Mouse (Mus musculus) hindbrain, embryonic 12.5 days (tissue): Measurements from ENCODE around the gene Tectb. TPM values are rescaled to one million over a fixed set of nuclear protein-coding genes. Genes with fewer than 3 reads are reported as not detected.

ENCODE experiments used
- ATAC-seq: fragments of 200-750 bp; cut with Nextera tagmentation; 2 replicates; pipeline ENCODE4 v1.8.0; 2017; ENCODE audit warnings: moderate TSS enrichment; ENCODE audit not compliant: low FRiP score
- H3K27ac ChIP-seq: fragments of 300-500 bp; sonication (generic); 2 replicates; pipeline ENCODE4 v1.5.1; 2016; ENCODE audit warnings: mild to moderate bottlenecking
- H3K27me3 ChIP-seq: fragments of 300-500 bp; sonication (generic); 2 replicates; pipeline ENCODE4 v1.6.1; 2016; ENCODE audit warnings: mild to moderate bottlenecking
- H3K36me3 ChIP-seq: fragments of 300-500 bp; sonication (generic); 2 replicates; pipeline ENCODE4 v1.6.1; 2016; ENCODE audit warnings: mild to moderate bottlenecking
- H3K4me1 ChIP-seq: fragments of 300-500 bp; sonication (generic); 2 replicates; pipeline ENCODE4 v1.6.1; 2016
- H3K4me2 ChIP-seq: fragments of 300-500 bp; sonication (generic); replicated peaks from 2 replicates; pipeline ENCODE4 v1.6.1; 2016; ENCODE audit warnings: mild to moderate bottlenecking
- H3K4me3 ChIP-seq: fragments of 300-500 bp; sonication (generic); 2 replicates; pipeline ENCODE4 v1.5.1; 2016; ENCODE audit warnings: mild to moderate bottlenecking
- H3K9ac ChIP-seq: fragments of 300-500 bp; sonication (generic); 2 replicates; pipeline ENCODE4 v1.6.1; 2016; ENCODE audit warnings: mild to moderate bottlenecking, moderate library complexity
- H3K9me3 ChIP-seq: fragments of 300-500 bp; sonication (generic); replicated peaks from 2 replicates; pipeline ENCODE4 v1.6.1; 2016; ENCODE audit warnings: mild to moderate bottlenecking
- WGBS: fragments of 180-500 bp; shearing (Covaris S2); methylation state at CpG from one replicate; pipeline ENCODE4 v1.1.7; 2016; 5-methylcytosine and 5-hydroxymethylcytosine counted together
- polyA plus RNA-seq: library from polyadenylated mRNA; unstranded; fragments of >200 nt; fragmentation: Nextera tagmentation; extraction: Ambion mirVana; gene quantifications from 2 replicates; pipeline ENCODE4 v1.2.1, GENCODE M21; 2016

The Tectb gene
- polyA plus RNA-seq, 1 experiment from 2014 or later = 0.57 TPM

DNA sequence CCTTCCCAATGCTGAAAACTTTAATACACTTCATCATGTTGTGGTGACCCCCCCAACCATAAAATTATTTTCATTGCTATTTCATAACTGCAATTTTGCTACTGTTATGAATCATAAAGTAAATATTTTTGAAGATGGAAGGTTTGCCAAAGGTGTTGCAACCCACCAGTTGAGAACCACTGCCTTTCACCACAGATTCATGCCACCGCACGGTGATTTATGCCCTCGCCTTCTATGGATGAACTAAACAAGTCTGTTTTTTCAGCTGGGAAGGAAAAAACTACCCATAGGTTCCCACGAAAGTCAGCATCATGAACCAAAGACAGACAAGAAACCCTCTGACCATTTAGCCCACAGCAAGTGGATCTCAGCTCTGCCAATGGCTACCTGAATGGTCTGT lies 36.3 kb downstream of the Tectb start:
- no peaks in the 10 kb centered on the region for H3K9me3 ChIP-seq
- ATAC-seq = no peak

DNA sequence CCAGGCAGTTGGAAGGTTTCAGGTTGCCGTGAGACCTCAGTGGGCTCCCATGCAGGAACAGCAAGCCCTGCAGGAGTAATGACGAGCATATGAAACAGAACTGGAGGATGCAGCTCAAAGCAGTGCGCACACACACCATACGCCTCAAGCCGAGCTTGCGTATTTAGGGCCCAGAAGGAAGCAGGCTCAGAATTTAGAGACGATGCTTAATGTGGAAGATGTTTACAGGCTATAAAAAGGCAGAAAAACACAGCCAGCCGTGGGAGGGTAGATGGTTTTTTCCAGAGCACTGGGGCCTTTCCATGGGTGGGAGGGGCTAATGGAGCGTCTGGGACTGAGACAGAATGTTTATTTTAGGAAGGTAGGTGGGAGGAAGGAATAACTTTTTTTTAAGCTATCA lies 36.8 kb downstream of the Tectb start:
- ATAC-seq = no peak
- Histone ChIP-seq H3K9ac (no peak overlapping the region), H3K36me3 (no peaks in the 10 kb centered on the region), H3K4me2 (no peak overlapping the region), H3K4me3 (no peak overlapping the region), H3K9me3 (no peaks in the 10 kb centered on the region), H3K27ac (no peak overlapping the region), H3K4me1 (peaks cover 7% of the 10 kb centered on the region), H3K27me3 (peaks cover 4% of the 10 kb centered on the region; the same call in 1 of the 2 replicates)
- WGBS = 83% methylated on average over 9 of the region's 9 CpGs

More for the DNA sequence above, 36.3 kb downstream of the Tectb start:
- Histone ChIP-seq H3K4me3 (no peak overlapping the region), H3K4me1 (peaks cover 7% of the 10 kb centered on the region), H3K9ac (no peak overlapping the region), H3K27me3 (peaks cover 4% of the 10 kb centered on the region; the same call in 1 of the 2 replicates), H3K27ac (no peak overlapping the region), H3K4me2 (no peak overlapping the region), H3K36me3 (no peaks in the 10 kb centered on the region)
- WGBS = 91% methylated on average over 4 of the region's 4 CpGs

DNA sequence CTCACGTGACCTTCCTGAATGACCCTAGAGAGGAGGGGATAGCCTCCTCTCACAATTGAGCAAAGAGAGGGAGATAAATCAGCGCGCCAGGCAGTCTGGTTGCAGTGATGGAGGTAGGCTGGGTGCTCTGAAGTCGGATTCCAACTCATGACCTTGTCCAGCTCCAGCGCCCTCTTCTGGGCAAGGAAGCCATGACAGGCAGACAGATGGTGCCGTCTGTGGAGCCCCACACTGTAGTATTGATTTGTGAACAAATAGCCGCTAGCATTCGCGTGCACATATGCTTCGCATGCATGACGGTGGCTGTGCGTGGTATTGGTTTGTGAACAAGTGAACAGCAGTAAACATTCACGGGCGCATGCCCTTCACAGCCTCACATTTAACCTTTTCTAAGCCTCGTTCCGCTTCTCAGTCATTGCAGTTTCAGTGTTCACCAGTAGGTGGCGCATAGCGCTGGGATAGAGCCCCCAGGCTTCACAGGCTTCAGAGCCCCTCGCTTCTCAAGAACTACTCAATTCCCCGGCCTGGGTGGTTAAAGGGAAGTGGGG lies 37.7 kb downstream of the Tectb start:
- peak overlapping the region; percentile 51 for H3K4me2 ChIP-seq
- peak; percentile 80 for ATAC-seq
- peaks cover 7% of the 10 kb centered on the region for H3K4me1 ChIP-seq
- no peak overlapping the region for H3K27ac ChIP-seq
- H3K4me3 ChIP-seq = peak overlapping the region; percentile 30
- 3% methylated on average over 20 of the region's 20 CpGs for WGBS
- peaks cover 4% of the 10 kb centered on the region; the same call in 1 of the 2 replicates for H3K27me3 ChIP-seq
- no peaks in the 10 kb centered on the region for H3K9me3 ChIP-seq
- H3K36me3 ChIP-seq = no peaks in the 10 kb centered on the region
- peak overlapping the region; percentile 15; the same call in 1 of the 2 replicates for H3K9ac ChIP-seq

DNA sequence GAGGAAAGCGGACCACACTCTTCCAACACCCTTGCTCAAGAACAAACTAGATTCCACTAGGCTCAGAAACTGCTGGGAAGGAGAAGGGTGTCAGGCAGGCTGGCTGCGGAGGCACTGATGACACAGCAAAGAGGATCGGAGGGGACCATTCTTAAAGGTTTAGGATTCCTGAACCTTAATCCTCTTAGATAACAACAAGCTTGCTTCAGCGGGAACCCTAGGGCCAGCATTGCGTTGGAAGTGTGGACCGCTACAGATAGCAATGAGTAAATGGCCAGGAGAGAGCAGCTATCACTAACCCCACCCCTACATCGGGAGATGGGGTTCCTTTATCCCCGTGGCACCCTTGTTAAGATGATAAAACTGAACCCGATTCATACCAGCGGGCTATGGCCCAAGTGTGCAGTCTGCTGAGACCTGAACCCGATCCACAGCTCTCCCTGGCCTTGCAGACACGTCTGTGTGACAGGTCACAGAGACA lies 38.2 kb downstream of the Tectb start:
- H3K9me3 ChIP-seq = no peaks in the 10 kb centered on the region
- peak overlapping the region; percentile 15 for H3K9ac ChIP-seq
- peak overlapping the region; percentile 51 for H3K4me2 ChIP-seq
- H3K4me3 ChIP-seq = peak overlapping the region; percentile 30
- peaks cover 7% of the 10 kb centered on the region for H3K4me1 ChIP-seq
- peaks cover 4% of the 10 kb centered on the region; the same call in 1 of the 2 replicates for H3K27me3 ChIP-seq
- H3K36me3 ChIP-seq = no peaks in the 10 kb centered on the region
- WGBS = 26% methylated on average over 12 of the region's 12 CpGs
- 0 out of 2 replicates have a peak, but pooled peaks have one; percentile 18 for ATAC-seq
- no peak overlapping the region for H3K27ac ChIP-seq

DNA sequence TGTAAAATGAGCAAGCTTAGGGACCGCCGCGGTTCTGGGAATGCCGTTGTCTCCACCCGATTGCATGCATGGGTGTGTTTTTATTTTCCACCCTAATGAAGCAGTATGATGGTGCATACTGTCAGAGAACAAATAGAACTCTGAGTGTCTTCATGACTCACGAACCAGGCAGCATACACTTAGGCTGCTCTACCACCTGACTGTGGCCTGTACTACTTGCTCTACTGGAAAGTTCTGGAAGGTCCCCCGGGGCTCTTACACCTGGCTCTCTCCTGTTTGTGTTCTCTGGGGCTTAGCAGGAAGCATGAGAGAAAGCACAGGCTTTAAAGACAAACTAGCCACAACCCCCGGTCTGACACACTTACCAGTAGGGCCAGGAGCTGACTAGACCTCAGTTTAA lies 38.8 kb downstream of the Tectb start:
- Histone ChIP-seq H3K9me3 (no peaks in the 10 kb centered on the region), H3K27ac (no peak overlapping the region), H3K27me3 (peaks cover 4% of the 10 kb centered on the region; the same call in 1 of the 2 replicates), H3K9ac (no peak overlapping the region), H3K36me3 (no peaks in the 10 kb centered on the region), H3K4me2 (no peak overlapping the region), H3K4me3 (no peak overlapping the region), H3K4me1 (peaks cover 7% of the 10 kb centered on the region)
- WGBS = 81% methylated on average over 8 of the region's 8 CpGs
- ATAC-seq = no peak

DNA sequence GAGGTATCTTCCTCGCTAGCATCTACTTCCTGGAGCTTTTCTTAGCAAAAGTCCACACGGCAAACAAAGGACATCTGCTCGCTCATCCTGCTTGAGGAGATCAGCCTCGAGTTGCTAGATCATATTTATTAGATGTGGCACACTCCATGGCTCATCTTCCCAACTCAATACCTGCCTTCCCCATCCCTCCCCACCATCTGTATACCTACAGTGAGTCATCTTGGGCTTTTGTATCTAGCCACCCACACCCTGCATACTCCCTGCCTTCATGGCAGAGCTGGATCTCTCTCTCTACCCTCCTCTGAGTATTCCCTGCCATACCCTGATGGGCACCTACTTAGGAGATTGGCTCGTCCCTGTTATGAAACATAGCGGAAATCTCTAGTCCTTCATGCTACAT lies 40.7 kb downstream of the Tectb start:
- Histone ChIP-seq H3K4me3 (no peak overlapping the region), H3K36me3 (no peaks in the 10 kb centered on the region), H3K4me1 (peaks cover 7% of the 10 kb centered on the region), H3K9me3 (no peaks in the 10 kb centered on the region), H3K27ac (no peak overlapping the region), H3K4me2 (no peak overlapping the region), H3K9ac (no peak overlapping the region), H3K27me3 (peaks cover 4% of the 10 kb centered on the region; the same call in 1 of the 2 replicates)
- WGBS = 82% methylated on average over 6 of the region's 6 CpGs
- ATAC-seq = no peak

DNA sequence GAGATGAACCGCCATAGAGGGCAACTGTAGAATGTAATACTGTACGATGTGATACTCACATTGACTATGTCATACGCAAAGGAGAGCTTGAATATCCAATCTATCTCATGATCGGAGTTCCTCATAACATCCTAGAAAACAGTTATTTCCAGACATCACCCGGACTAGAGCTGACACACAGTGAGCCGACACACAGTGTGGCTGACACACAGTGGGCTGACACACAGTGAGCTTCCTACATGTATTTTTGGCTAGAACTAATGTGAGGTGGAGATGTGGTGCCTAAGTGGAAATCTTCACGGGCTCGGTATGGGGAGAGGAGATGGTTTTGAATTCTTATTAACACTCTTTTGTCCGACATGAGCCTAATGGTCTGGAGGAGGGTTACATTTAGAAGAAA lies 41.7 kb downstream of the Tectb start:
- WGBS = 92% methylated on average over 9 of the region's 9 CpGs
- Histone ChIP-seq H3K36me3 (no peaks in the 10 kb centered on the region), H3K27me3 (peaks cover 4% of the 10 kb centered on the region; the same call in 1 of the 2 replicates), H3K9ac (no peak overlapping the region), H3K4me1 (peaks cover 7% of the 10 kb centered on the region), H3K4me3 (no peak overlapping the region), H3K27ac (no peak overlapping the region), H3K4me2 (no peak overlapping the region), H3K9me3 (no peaks in the 10 kb centered on the region)
- ATAC-seq = no peak

DNA sequence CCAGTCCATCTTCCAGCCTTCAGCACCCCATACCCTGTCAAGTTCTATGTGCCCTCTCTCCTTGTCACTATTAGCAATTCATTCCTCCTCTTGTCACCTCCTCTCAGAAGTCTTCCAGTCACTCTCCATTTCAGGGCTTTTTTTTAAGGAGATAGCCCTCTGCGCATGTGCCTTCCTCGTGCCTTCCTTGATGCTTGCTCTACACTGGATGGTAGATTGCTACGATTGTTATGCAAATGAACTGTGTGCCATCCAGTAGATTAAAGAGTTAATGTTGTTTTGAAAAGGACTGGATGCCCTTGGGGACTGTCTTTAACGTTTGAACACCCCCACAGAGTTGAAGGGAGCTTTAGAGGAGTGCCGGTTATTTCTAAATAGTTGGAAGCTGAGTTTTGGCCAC lies 46.1 kb downstream of the Tectb start:
- no peaks in the 10 kb centered on the region for H3K27me3 ChIP-seq
- peaks cover 3% of the 10 kb centered on the region; the same call in 1 of the 2 replicates for H3K4me1 ChIP-seq
- no peak overlapping the region for H3K27ac ChIP-seq
- 68% methylated on average over 5 of the region's 5 CpGs for WGBS
- no peak overlapping the region for H3K4me3 ChIP-seq
- no peak overlapping the region for H3K9ac ChIP-seq
- H3K36me3 ChIP-seq = no peaks in the 10 kb centered on the region
- ATAC-seq = no peak
- no peak overlapping the region for H3K4me2 ChIP-seq
- H3K9me3 ChIP-seq = no peaks in the 10 kb centered on the region

DNA sequence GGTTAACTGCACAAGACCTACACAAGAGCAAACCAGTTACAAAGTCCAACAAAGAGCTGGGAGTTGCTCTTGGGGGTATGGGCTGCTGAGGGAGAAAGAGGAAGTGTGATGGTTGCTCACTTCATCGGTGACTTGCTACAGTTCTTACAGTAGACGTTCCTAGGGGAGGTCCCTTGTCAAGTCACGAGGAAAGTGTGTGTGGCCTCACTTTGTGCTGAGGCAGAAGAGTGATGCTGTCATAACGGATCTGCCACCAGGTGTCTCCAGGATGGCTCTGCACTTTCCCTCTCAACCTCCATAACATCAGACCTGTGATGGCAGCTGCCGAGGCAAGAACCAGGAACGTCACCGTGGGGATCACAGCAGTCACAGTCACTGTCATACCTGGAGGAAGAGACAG lies 46.6 kb downstream of the Tectb start:
- 81% methylated on average over 7 of the region's 7 CpGs for WGBS
- Histone ChIP-seq H3K4me2 (no peak overlapping the region), H3K36me3 (no peaks in the 10 kb centered on the region), H3K4me3 (no peak overlapping the region), H3K4me1 (peaks cover 3% of the 10 kb centered on the region; the same call in 1 of the 2 replicates), H3K27me3 (no peaks in the 10 kb centered on the region), H3K27ac (no peak overlapping the region), H3K9me3 (no peaks in the 10 kb centered on the region), H3K9ac (no peak overlapping the region)
- no peak for ATAC-seq

DNA sequence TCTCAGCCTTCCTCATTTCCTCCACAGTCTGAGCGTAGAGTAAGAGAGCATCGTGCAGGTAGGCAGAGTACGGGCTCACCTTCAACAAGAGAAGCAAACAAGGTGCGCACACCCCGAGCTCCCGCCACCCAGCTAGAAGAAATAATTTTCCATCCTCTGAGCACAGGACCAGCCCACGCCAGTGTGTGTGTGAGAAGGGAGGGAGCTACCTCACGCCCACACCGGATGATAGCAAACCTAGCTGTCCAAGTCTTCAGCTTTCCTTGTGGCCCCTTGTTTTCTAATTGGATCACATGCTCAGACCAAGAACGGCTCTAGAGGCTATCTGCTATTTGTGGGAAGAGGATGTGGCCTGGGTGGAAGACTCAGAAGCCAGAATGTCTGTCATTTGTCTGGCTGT lies 50.5 kb downstream of the Tectb start:
- Histone ChIP-seq H3K4me2 (no peak overlapping the region), H3K9me3 (no peaks in the 10 kb centered on the region), H3K9ac (no peak overlapping the region), H3K27me3 (no peaks in the 10 kb centered on the region), H3K4me1 (peaks cover 3% of the 10 kb centered on the region; the same call in 1 of the 2 replicates), H3K4me3 (no peak overlapping the region), H3K36me3 (no peaks in the 10 kb centered on the region), H3K27ac (no peak overlapping the region)
- 84% methylated on average over 10 of the region's 10 CpGs for WGBS
- ATAC-seq = no peak

DNA sequence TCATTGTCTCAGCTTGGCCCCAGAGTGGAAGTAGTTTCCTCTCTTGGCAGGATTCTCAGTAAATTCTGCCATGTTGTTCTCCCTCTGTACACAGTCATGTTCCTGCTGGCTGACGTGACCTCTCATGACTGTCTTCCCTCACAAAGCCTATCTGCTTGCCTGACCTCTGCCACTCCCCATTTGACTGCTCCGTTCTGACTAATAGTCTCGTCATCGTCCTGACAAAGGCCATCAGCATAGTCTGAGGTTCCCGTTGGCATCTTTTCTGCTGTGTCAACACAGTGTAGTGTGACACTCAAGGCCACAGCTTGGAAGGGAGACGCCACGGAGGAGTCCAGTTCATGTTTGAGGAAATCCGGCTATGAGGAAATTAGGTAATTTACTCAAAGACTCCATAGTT lies 51.6 kb downstream of the Tectb start:
- no peaks in the 10 kb centered on the region for H3K27me3 ChIP-seq
- WGBS = 54% methylated on average over 8 of the region's 8 CpGs
- H3K9me3 ChIP-seq = no peaks in the 10 kb centered on the region
- H3K4me1 ChIP-seq = peaks cover 3% of the 10 kb centered on the region; the same call in 1 of the 2 replicates
- no peaks in the 10 kb centered on the region for H3K36me3 ChIP-seq
- H3K4me2 ChIP-seq = no peak overlapping the region
- no peak for ATAC-seq
- no peak overlapping the region for H3K9ac ChIP-seq
- H3K4me3 ChIP-seq = no peak overlapping the region
- H3K27ac ChIP-seq = no peak overlapping the region

DNA sequence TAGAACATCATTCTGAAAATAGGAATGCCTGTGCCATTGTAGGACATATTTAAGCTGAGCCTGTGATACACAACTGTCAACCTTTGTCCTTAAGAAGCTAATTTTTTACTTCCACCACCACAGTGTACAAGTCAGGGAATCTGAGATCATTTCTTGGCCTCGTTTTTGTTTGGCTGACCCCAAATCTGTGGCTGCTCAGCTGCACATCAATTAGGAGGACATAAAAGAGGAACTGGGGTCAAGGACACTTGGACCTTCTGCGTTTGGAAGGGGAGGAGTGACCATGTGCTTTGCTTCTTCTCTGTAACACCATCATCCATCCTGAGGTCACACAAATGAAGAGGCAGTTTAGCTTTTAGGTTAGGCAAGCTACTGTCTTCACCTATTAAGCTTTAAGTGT lies 55.5 kb downstream of the Tectb start:
- Histone ChIP-seq H3K27me3 (no peaks in the 10 kb centered on the region), H3K4me2 (no peak overlapping the region), H3K36me3 (no peaks in the 10 kb centered on the region), H3K9ac (no peak overlapping the region), H3K9me3 (no peaks in the 10 kb centered on the region), H3K27ac (no peak overlapping the region), H3K4me1 (no peaks in the 10 kb centered on the region), H3K4me3 (no peak overlapping the region)
- 55% methylated on average over 2 of the region's 2 CpGs for WGBS
- ATAC-seq = no peak

DNA sequence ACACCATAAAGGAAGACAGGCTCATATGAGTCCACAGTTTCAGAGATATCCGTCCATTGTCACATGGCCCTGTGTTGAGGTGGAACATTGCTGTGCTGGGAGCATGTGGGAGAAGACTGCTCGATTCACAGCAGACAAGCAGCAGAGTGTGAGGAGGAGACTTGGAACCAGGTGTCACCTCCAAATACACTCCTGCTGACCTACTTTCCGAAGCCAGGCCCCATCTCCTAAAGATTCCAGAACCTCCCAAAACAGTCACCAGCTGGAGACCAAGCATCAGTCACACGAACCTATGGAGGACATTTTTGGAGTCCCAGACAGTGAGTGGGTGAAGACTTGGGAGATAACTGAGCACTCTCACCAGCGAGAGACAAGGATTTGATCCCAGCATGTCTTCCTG lies 56.0 kb downstream of the Tectb start:
- 82% methylated on average over 5 of the region's 5 CpGs for WGBS

More for the DNA sequence above, 56.0 kb downstream of the Tectb start:
- no peaks in the 10 kb centered on the region for H3K27me3 ChIP-seq
- no peaks in the 10 kb centered on the region for H3K4me1 ChIP-seq
- H3K36me3 ChIP-seq = no peaks in the 10 kb centered on the region
- H3K9me3 ChIP-seq = no peaks in the 10 kb centered on the region
- ATAC-seq = no peak
- no peak overlapping the region for H3K4me3 ChIP-seq
- H3K4me2 ChIP-seq = no peak overlapping the region
- H3K9ac ChIP-seq = no peak overlapping the region
- H3K27ac ChIP-seq = no peak overlapping the region
